Mouse (Mus musculus) myocyte (in vitro differentiated cells): Measurements from ENCODE around the gene Edaradd. TPM values are rescaled to one million over a fixed set of nuclear protein-coding genes. Genes with fewer than 3 reads are reported as not detected.

Source experiments
- H3K27me3 ChIP-seq: one replicate; pipeline ENCODE4 v1.6.1; 2011; ENCODE audit not compliant: control insufficient read depth, insufficient read depth, insufficient read length
- H3K36me3 ChIP-seq: one replicate; pipeline ENCODE4 v1.6.1; 2011; ENCODE audit not compliant: control insufficient read depth, insufficient read depth
- H3K4me2 ChIP-seq: one replicate; pipeline ENCODE4 v1.6.1; 2011; ENCODE audit warnings: low read depth, control low read depth
- H3K4me3 ChIP-seq: one replicate; pipeline ENCODE4 v1.5.1; 2011; ENCODE audit warnings: mild to moderate bottlenecking, control low read depth, moderate library complexity
- H3K79me2 ChIP-seq: one replicate; pipeline ENCODE4 v1.6.1; 2011; ENCODE audit not compliant: control insufficient read depth, insufficient read depth
- H3ac ChIP-seq: one replicate; pipeline ENCODE4 v1.6.1; 2011; ENCODE audit not compliant: control insufficient read depth, insufficient read length
- CEBPB ChIP-seq: IDR thresholded peaks from 2 replicates; pipeline ENCODE4 v1.6.1; 2011; ENCODE audit warnings: mild to moderate bottlenecking, moderate library complexity; ENCODE audit not compliant: poor library complexity, insufficient read depth, severe bottlenecking
- E2F4 ChIP-seq: IDR thresholded peaks from one replicate; pipeline ENCODE4 v1.6.1; 2011; ENCODE audit warnings: mild to moderate bottlenecking, control low read depth, moderate library complexity; ENCODE audit not compliant: insufficient read depth
- MAX ChIP-seq: IDR thresholded peaks from one replicate; pipeline ENCODE4 v1.6.1; 2011; ENCODE audit warnings: low read depth, mild to moderate bottlenecking, control low read depth
- MYOD1 ChIP-seq, 3 experiments: IDR thresholded peaks; one replicate each; pipeline ENCODE4 v1.6.1; 2011; ENCODE audit warnings: control low read depth in 2 of 3, low read depth in 2 of 3, mild to moderate bottlenecking in 2 of 3, moderate library complexity in 1 of 3; ENCODE audit not compliant: insufficient read length in 2 of 3, control insufficient read depth in 1 of 3
- MYOG ChIP-seq, 3 experiments: IDR thresholded peaks; one replicate each; pipeline ENCODE4 v1.6.1; 2011; ENCODE audit warnings: control low read depth in 2 of 3, low read depth in 2 of 3, mild to moderate bottlenecking in 2 of 3; ENCODE audit not compliant: insufficient read length in 2 of 3, control insufficient read depth in 1 of 3, insufficient read depth in 1 of 3
- POLR2A ChIP-seq: IDR thresholded peaks from one replicate; pipeline ENCODE4 v1.6.1; 2011; ENCODE audit warnings: low read depth, mild to moderate bottlenecking, control low read depth, moderate library complexity; ENCODE audit not compliant: insufficient read length
- POLR2AphosphoS2 ChIP-seq: IDR thresholded peaks from one replicate; pipeline ENCODE4 v1.6.1; 2011; ENCODE audit warnings: low read depth, control low read depth; ENCODE audit not compliant: insufficient read length
- REST ChIP-seq: IDR thresholded peaks from one replicate; pipeline ENCODE4 v1.6.1; 2011; ENCODE audit warnings: mild to moderate bottlenecking, control low read depth, moderate library complexity; ENCODE audit not compliant: insufficient read depth, insufficient read length
- SRF ChIP-seq: IDR thresholded peaks from one replicate; pipeline ENCODE4 v1.6.1; 2011; ENCODE audit warnings: low read depth; ENCODE audit not compliant: control insufficient read depth, insufficient read length
- TCF12 ChIP-seq: IDR thresholded peaks from one replicate; pipeline ENCODE4 v1.6.1; 2011; ENCODE audit warnings: mild to moderate bottlenecking, control low read depth; ENCODE audit not compliant: poor library complexity, insufficient read depth, severe bottlenecking
- TCF3 ChIP-seq: IDR thresholded peaks from one replicate; pipeline ENCODE4 v1.6.1; 2011; ENCODE audit warnings: low read depth, control low read depth; ENCODE audit not compliant: insufficient read length
- USF1 ChIP-seq: IDR thresholded peaks from one replicate; pipeline ENCODE4 v1.6.1; 2011; ENCODE audit warnings: low read depth, mild to moderate bottlenecking, control low read depth, moderate library complexity
- polyA plus RNA-seq: library from polyadenylated mRNA; unstranded; fragments of >200 nt; fragmentation: generic; extraction: Trizol; gene quantifications from one replicate; pipeline ENCODE4 v1.2.1, GENCODE M21; 2012; ENCODE audit warnings: missing spikeins

Gene Edaradd
- polyA plus RNA-seq, 1 experiment: not detected

GRCm38 (mm10) chr13:12562256-12562655, 42.0 kb upstream of the Edaradd start:
- Histone ChIP-seq H3K27me3 (no peaks in the 10 kb centered on the region), H3K79me2 (no peaks in the 10 kb centered on the region), H3K4me2 (no peak overlapping the region), H3K4me3 (no peak overlapping the region), H3K36me3 (no peaks in the 10 kb centered on the region), H3ac (no peak overlapping the region)
- TF ChIP-seq REST (no peak), POLR2AphosphoS2 (no peak), POLR2A (no peak), SRF (no peak), TCF12 (no peak), TCF3 (no peak), USF1 (no peak)

GRCm38 (mm10) chr13:12561729-12562128, 41.5 kb upstream of the Edaradd start:
- H3K4me2 ChIP-seq: no peak overlapping the region
- H3K79me2 ChIP-seq: no peaks in the 10 kb centered on the region
- H3K27me3 ChIP-seq: no peaks in the 10 kb centered on the region
- no peak for TF ChIP-seq MYOG (IDR thresholded peaks at IDR 0.05; ENCODE audit: control insufficient read depth in 1 of 3, insufficient read depth in 1 of 3, insufficient read length in 2 of 3, low read depth in 2 of 3)
- TF ChIP-seq E2F4: no peak
- TF ChIP-seq CEBPB: no peak
- TF ChIP-seq SRF: no peak
- no peak for TF ChIP-seq TCF3
- TF ChIP-seq POLR2A: no peak
- no peak for TF ChIP-seq POLR2AphosphoS2
- no peak for TF ChIP-seq MYOD1 (IDR thresholded peaks at IDR 0.05; ENCODE audit: control insufficient read depth in 1 of 3, insufficient read length in 2 of 3, low read depth in 2 of 3)
- H3K4me3 ChIP-seq: no peak overlapping the region
- no peak overlapping the region for H3ac ChIP-seq
- H3K36me3 ChIP-seq: no peaks in the 10 kb centered on the region

- TF ChIP-seq TCF3 (no peak), POLR2AphosphoS2 (no peak), SRF (no peak), E2F4 (no peak), MYOD1 (IDR thresholded peaks at IDR 0.05; ENCODE audit: control insufficient read depth in 1 of 3, insufficient read length in 2 of 3, low read depth in 2 of 3) (no peak), USF1 (no peak), TCF12 (no peak), CEBPB (no peak), REST (no peak), POLR2A (no peak), MYOG (IDR thresholded peaks at IDR 0.05; ENCODE audit: control insufficient read depth in 1 of 3, insufficient read depth in 1 of 3, insufficient read length in 2 of 3, low read depth in 2 of 3) (no peak), MAX (no peak)
- H3K4me2 ChIP-seq: no peak overlapping the region
- H3K27me3 ChIP-seq: no peaks in the 10 kb centered on the region
- no peaks in the 10 kb centered on the region for H3K79me2 ChIP-seq
- H3K4me3 ChIP-seq: no peak overlapping the region
- no peaks in the 10 kb centered on the region for H3K36me3 ChIP-seq
- H3ac ChIP-seq: no peak overlapping the region
Measured at GRCm38 (mm10) chr13:12559462-12560120, 39.4 kb upstream of the Edaradd start.

- no peak overlapping the region for H3ac ChIP-seq
- no peak overlapping the region for H3K4me3 ChIP-seq
- no peak overlapping the region for H3K4me2 ChIP-seq
- no peaks in the 10 kb centered on the region for H3K79me2 ChIP-seq
- TF ChIP-seq MYOD1 (IDR thresholded peaks at IDR 0.05; ENCODE audit: control insufficient read depth in 1 of 3, insufficient read length in 2 of 3, low read depth in 2 of 3) (no peak), SRF (no peak), MAX (no peak), POLR2A (no peak), CEBPB (no peak), E2F4 (no peak), USF1 (no peak), MYOG (IDR thresholded peaks at IDR 0.05; ENCODE audit: control insufficient read depth in 1 of 3, insufficient read depth in 1 of 3, insufficient read length in 2 of 3, low read depth in 2 of 3) (no peak), TCF3 (no peak), REST (no peak), TCF12 (no peak), POLR2AphosphoS2 (no peak)
- H3K27me3 ChIP-seq: no peaks in the 10 kb centered on the region
- H3K36me3 ChIP-seq: no peaks in the 10 kb centered on the region
Measured at GRCm38 (mm10) chr13:12559044-12559443, 38.8 kb upstream of the Edaradd start.

GRCm38 (mm10) chr13:12554211-12554610, 34.0 kb upstream of the Edaradd start:
- Histone ChIP-seq H3K27me3 (no peaks in the 10 kb centered on the region), H3ac (no peak overlapping the region), H3K4me2 (no peak overlapping the region), H3K79me2 (no peaks in the 10 kb centered on the region), H3K4me3 (no peak overlapping the region), H3K36me3 (no peaks in the 10 kb centered on the region)
- TF ChIP-seq USF1 (no peak), SRF (no peak), TCF12 (no peak), CEBPB (no peak), E2F4 (no peak), POLR2A (no peak), POLR2AphosphoS2 (no peak), MYOD1 (IDR thresholded peaks at IDR 0.05; ENCODE audit: control insufficient read depth in 1 of 3, insufficient read length in 2 of 3, low read depth in 2 of 3) (no peak)
